Mouse (Mus musculus) stomach, adult 2 months (tissue): ENCODE data around the gene Krt2. TPM values are rescaled to one million over a fixed set of nuclear protein-coding genes. Genes with fewer than 3 reads are reported as not detected.

Experiments used
- polyA plus RNA-seq: library from polyadenylated mRNA; depleted of rRNA; stranded (reverse); fragments of >200 nt; gene quantifications from 2 replicates; pipeline ENCODE4 v1.2.3, GENCODE M21; 2012; rRNA removed

Gene Krt2
- polyA plus RNA-seq, result not detected in 2 replicates

GRCm38 (mm10) chr15:101817875-101818274, at the start of gene Krt2:
TSS of gene Krt2 (minus strand) at chr15:101818169.

GRCm38 (mm10) chr15:101850694-101851093, 32.7 kb upstream of the Krt2 start, which contains the start of gene Krt1:
TSS of gene Krt1 (minus strand) at chr15:101850794.

GRCm38 (mm10) chr15:101802296-101802835, 15.6 kb downstream of the Krt2 start, which contains the start of gene Krt73:
TSS of gene Krt73 (minus strand) at chr15:101802346.

GRCm38 (mm10) chr15:101786360-101786759, 31.6 kb downstream of the Krt2 start, which contains the start of gene Krt72:
TSS of gene Krt72 (minus strand) at chr15:101786460.

Other genes starting within 250 kb of the Krt2 start
- 0.73 and 0.98 TPM in 2 replicates for gene Krt75, start 244.3 kb downstream of the Krt2 start, polyA plus RNA-seq
- gene Gm5414, start 190.0 kb downstream of the Krt2 start, polyA plus RNA-seq, result not detected in 2 replicates
- gene Gm5478, start 170.8 kb downstream of the Krt2 start, polyA plus RNA-seq, result not detected in 2 replicates
- 22.6 and 22.8 TPM in 2 replicates for gene Krt6b, start 137.9 kb downstream of the Krt2 start, polyA plus RNA-seq
- gene Krt6a, start 123.9 kb downstream of the Krt2 start, polyA plus RNA-seq, result 10.0 and 18.7 TPM in 2 replicates
- gene Krt5, start 105.3 kb downstream of the Krt2 start, polyA plus RNA-seq, result 106 and 147 TPM in 2 replicates
- not detected in 2 replicates for gene Krt71, start 75.1 kb downstream of the Krt2 start, polyA plus RNA-seq
- gene Krt72, start 31.7 kb downstream of the Krt2 start, polyA plus RNA-seq, result not detected in 2 replicates
- not detected in 2 replicates for gene Krt73, start 15.8 kb downstream of the Krt2 start, polyA plus RNA-seq
- 315 and 333 TPM in 2 replicates for gene Krt1, start 32.6 kb upstream of the Krt2 start, polyA plus RNA-seq
- 0.04 and 0.05 TPM in 2 replicates for gene Krt77, start 51.5 kb upstream of the Krt2 start, polyA plus RNA-seq
- gene Krt76, start 74.8 kb upstream of the Krt2 start, polyA plus RNA-seq, result 0.50 and 0.67 TPM in 2 replicates
- gene Krt4, start 106.6 kb upstream of the Krt2 start, polyA plus RNA-seq, result 456 and 601 TPM in 2 replicates
- gene Krt79, start 122.2 kb upstream of the Krt2 start, polyA plus RNA-seq, result 3.8 and 3.9 TPM in 2 replicates
- gene Krt78, start 136.1 kb upstream of the Krt2 start, polyA plus RNA-seq, result 11.4 and 15.9 TPM in 2 replicates
- 1,182 and 1,269 TPM in 2 replicates for gene Krt8, start 186.3 kb upstream of the Krt2 start, polyA plus RNA-seq
- 248 and 336 TPM in 2 replicates for gene Krt18, start 210.0 kb upstream of the Krt2 start, polyA plus RNA-seq